Mouse (Mus musculus): ENCODE results near the gene Unc93a.
"Not testable (repeated sequence)": the region's sequence is repeated elsewhere in the genome, so short reads cannot be mapped to it uniquely, and the experiment has no call there.

The Unc93a gene

DNA sequence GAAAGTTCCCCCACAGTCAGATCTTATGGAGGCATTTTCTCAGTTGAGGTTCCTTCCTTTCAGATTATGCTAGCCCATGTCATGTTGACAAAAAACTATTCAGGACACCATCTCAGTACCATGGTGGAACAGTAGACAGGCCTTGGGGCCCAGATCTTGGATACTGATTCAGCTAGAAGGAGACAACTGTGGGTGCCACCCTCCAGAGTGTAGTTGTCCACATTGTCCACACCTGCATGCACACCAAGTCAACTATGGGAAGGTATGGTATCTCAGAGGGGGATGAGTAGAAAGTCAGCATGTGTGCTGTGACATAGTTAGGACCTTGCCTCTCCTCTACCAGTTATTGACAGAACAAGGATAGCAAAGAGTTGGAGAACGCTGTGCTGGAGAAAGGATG is 40.1 kb downstream of the Unc93a start:
- in situ Hi-C loops (cut with MboI, MseI) = not testable (repeated sequence)

DNA sequence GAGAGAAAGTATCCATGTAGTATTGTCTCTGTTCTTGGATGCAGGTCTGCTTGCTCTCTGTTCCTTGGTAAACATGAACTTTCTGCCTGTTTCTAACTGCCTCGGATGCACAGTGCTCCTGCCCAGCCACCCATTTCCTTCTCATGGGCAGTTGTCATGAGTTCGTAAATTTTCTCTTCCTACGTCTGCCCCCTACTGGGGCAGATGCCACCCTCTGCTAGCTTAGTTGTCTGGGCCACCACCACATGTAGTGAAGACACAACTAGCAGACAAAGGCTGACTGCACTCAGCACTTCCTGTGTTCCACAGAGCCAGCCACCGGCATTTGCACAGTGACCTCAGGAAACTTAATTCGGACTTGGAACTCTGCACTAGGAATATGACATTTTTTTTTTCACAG is 62.4 kb downstream of the Unc93a start:
- in situ Hi-C loops (cut with MboI, MseI) = not testable (repeated sequence)

DNA sequence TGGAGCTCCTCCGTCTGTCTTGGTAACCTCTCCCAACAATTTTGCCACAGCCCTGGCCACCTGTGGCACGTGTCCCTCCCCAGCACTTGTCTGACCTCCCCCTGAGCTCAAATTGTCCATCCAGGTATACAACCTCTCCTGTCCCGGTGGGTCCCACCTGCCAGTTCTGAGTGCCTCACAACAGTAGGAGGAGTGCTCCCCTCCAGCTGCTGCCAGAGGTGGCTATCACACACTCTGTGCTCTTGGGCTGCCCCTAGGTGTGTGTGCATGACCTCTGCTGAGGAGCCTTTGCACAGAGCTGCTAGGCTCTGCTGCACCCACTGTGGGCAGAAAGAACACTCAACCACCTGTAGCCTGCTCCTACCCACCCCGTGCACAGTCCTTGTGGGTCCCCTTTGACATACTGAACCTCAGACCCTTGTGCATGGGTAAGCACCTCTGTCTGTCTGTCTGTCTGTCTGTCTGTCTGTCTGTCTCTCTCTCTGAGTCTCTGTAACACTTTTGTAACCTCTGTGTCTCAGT is 63.7 kb downstream of the Unc93a start:
- in situ Hi-C loops (cut with MboI, MseI) = not testable (repeated sequence)

DNA sequence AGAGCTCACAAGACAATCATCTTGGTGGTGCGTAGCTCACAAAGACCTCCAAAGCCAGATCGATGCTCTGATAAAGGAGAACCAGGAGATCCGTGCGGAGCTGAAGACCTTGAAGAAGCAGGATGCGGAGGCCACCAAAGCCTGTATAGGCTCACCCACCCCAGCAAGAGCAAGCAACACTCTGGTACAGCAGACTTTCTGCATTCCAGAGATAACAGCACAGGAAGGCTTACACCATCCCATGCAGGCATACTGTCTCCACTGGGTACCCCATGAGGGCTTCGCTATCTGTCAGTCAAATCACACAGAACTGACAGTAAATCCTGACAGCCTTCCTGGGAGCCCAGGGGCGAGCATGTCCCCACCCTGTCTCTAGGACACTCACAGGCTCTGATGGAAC is 68.7 kb downstream of the Unc93a start:
- in situ Hi-C loops (cut with MboI, MseI) = loop anchor here (5.0 kb wide), 1 partner anchor 294 kb away; no protein-coding TSS in a partner anchor

GRCm38 (mm10) chr17:13060804-13061203 is 70.8 kb downstream of the Unc93a start, which contains the start of gene Tcp10b:
Gene Tcp10b, plus strand, starts transcription at chr17:13061104.
- in situ Hi-C loops (cut with MboI, MseI) = loop anchor here (5.0 kb wide), 1 partner anchor 296 kb away; no protein-coding TSS in a partner anchor
